Mouse (Mus musculus): Measurements from ENCODE around the gene Ftsj1. TPM values are rescaled to one million over a fixed set of nuclear protein-coding genes. Genes with fewer than 3 reads are reported as not detected.

Ftsj1 gene
- total RNA-seq, 1 experiment = 19.3 TPM

GRCm38 (mm10) chrX:8192640-8193418, 59.4 kb downstream of the Ftsj1 start:
- peak overlapping the region; percentile 77 for H3K9ac ChIP-seq (ENCODE audit: insufficient read depth, low read depth, low read length, poor library complexity, severe bottlenecking)
- TF ChIP-seq ZNF384 (IDR thresholded peaks at IDR 0.05; ENCODE audit: low read depth, low read length) (no peak), ZC3H11A (IDR thresholded peaks at IDR 0.05; ENCODE audit: borderline replicate concordance, low read depth, low read length) (no peak), MAFK (IDR thresholded peaks at IDR 0.05; ENCODE audit: insufficient read depth, low read depth, low read length) (no peak), HCFC1 (IDR thresholded peaks at IDR 0.05; ENCODE audit: borderline replicate concordance, insufficient read depth, low read length) (no peak), CHD2 (IDR thresholded peaks at IDR 0.05; ENCODE audit: low read depth, low read length) (no peak)
- peak overlapping the region; percentile 70; the same call in 1 of the 2 replicates for H3K27ac ChIP-seq (ENCODE audit: insufficient read depth, low read depth, low read length, poor library complexity, severe bottlenecking)
- H3K4me3 ChIP-seq (ENCODE audit: insufficient read depth in 1 of 2, low read depth in 1 of 2, low read length in 2 of 2, poor library complexity in 1 of 2, severe bottlenecking in 1 of 2) = peak overlapping the region; percentile 86 to 92
- H3K36me3 ChIP-seq (ENCODE audit: control insufficient read depth, insufficient read depth, low read length, poor library complexity, severe bottlenecking) = peaks cover 2% of the 10 kb centered on the region; the same call in 1 of the 2 replicates
- in situ Hi-C loops (cut with MboI; ENCODE audit: low sequenced_read_pairs in 2 of 2, unreplicated experiment in 2 of 2) = no loop called here
- H3K4me1 ChIP-seq (ENCODE audit: control insufficient read depth in 2 of 2, insufficient read depth in 2 of 2, low read length in 2 of 2, poor library complexity in 1 of 2) = peaks cover 0 to 2% of the 10 kb centered on the region in 2 experiments; a peak in 1 of 4 replicates
- peak; percentile 66 for DNase-seq (ENCODE audit: low read depth, low spot score)
- H3K9me3 ChIP-seq (ENCODE audit: control insufficient read depth, insufficient read depth, low read depth, low read length) = no peaks in the 10 kb centered on the region

GRCm38 (mm10) chrX:8192126-8192639, 60.0 kb downstream of the Ftsj1 start:
- TF ChIP-seq MAFK (IDR thresholded peaks at IDR 0.05; ENCODE audit: insufficient read depth, low read depth, low read length) = no peak
- no peak for TF ChIP-seq HCFC1 (IDR thresholded peaks at IDR 0.05; ENCODE audit: borderline replicate concordance, insufficient read depth, low read length)
- TF ChIP-seq CHD2 (IDR thresholded peaks at IDR 0.05; ENCODE audit: low read depth, low read length) = no peak
- TF ChIP-seq ZNF384 (IDR thresholded peaks at IDR 0.05; ENCODE audit: low read depth, low read length) = no peak
- no peak for TF ChIP-seq ZC3H11A (IDR thresholded peaks at IDR 0.05; ENCODE audit: borderline replicate concordance, low read depth, low read length)
- Histone ChIP-seq H3K27ac (ENCODE audit: insufficient read depth, low read depth, low read length, poor library complexity, severe bottlenecking) (no peak overlapping the region; the same call in 1 of the 2 replicates), H3K4me3 (ENCODE audit: insufficient read depth in 1 of 2, low read depth in 1 of 2, low read length in 2 of 2, poor library complexity in 1 of 2, severe bottlenecking in 1 of 2) (peak overlapping the region; percentile 86 to 92), H3K36me3 (ENCODE audit: control insufficient read depth, insufficient read depth, low read length, poor library complexity, severe bottlenecking) (no peaks in the 10 kb centered on the region), H3K4me1 (ENCODE audit: control insufficient read depth in 2 of 2, insufficient read depth in 2 of 2, low read length in 2 of 2, poor library complexity in 1 of 2) (peaks cover 0 to 2% of the 10 kb centered on the region in 2 experiments; a peak in 1 of 4 replicates), H3K9me3 (ENCODE audit: control insufficient read depth, insufficient read depth, low read depth, low read length) (no peaks in the 10 kb centered on the region), H3K9ac (ENCODE audit: insufficient read depth, low read depth, low read length, poor library complexity, severe bottlenecking) (peak overlapping the region; percentile 77)
- in situ Hi-C loops (cut with MboI; ENCODE audit: low sequenced_read_pairs in 2 of 2, unreplicated experiment in 2 of 2) = no loop called here
- no peak for DNase-seq (ENCODE audit: low read depth, low spot score)

Other genes with a start within 250 kb of the Ftsj1 start
- gene Glod5, start 233.9 kb downstream of the Ftsj1 start, total RNA-seq (2012; rRNA removed) = 4.6 and 6.2 TPM in 2 replicates
- gene Suv39h1, start 177.6 kb downstream of the Ftsj1 start, total RNA-seq (2012; rRNA removed) = 26.9 and 42.6 TPM in 2 replicates
- 2.0 and 3.5 TPM in 2 replicates for gene Was, start 161.9 kb downstream of the Ftsj1 start, total RNA-seq (2012; rRNA removed)
- 17.1 and 25.7 TPM in 2 replicates for gene Wdr13, start 119.5 kb downstream of the Ftsj1 start, total RNA-seq (2012; rRNA removed)
- 312 and 423 TPM in 2 replicates for gene Rbm3, start 106.5 kb downstream of the Ftsj1 start, total RNA-seq (2012; rRNA removed)
- 10.5 and 13.7 TPM in 2 replicates for gene Tbc1d25, start 76.2 kb downstream of the Ftsj1 start, total RNA-seq (2012; rRNA removed)
- 85.5 and 85.8 TPM in 2 replicates for gene Ebp, start 58.9 kb downstream of the Ftsj1 start, total RNA-seq (2012; rRNA removed)
- gene Porcn, start 45.9 kb downstream of the Ftsj1 start, total RNA-seq (2012; rRNA removed) = 59.0 and 96.5 TPM in 2 replicates
- gene Slc38a5, start 18.7 kb upstream of the Ftsj1 start, total RNA-seq (2012; rRNA removed) = 3.6 and 7.2 TPM in 2 replicates
- gene Ssxb10, start 75.0 kb upstream of the Ftsj1 start, total RNA-seq (2012; rRNA removed) = not detected in 2 replicates
- gene Ssxb9, start 114.6 kb upstream of the Ftsj1 start, total RNA-seq (2012; rRNA removed) = not detected in 2 replicates
- gene Ssxb1, start 160.9 kb upstream of the Ftsj1 start, total RNA-seq (2012; rRNA removed) = not detected in 2 replicates
- gene Ssxb2, start 209.3 kb upstream of the Ftsj1 start, total RNA-seq (2012; rRNA removed) = not detected in 2 replicates

All from ES-E14 (cell line).